Mouse (Mus musculus) liver, postnatal 0 days (tissue): ENCODE data around the gene 4930544D05Rik.

ENCODE experiments used
- CTCF ChIP-seq: sonication (generic); IDR thresholded peaks from 2 replicates; pipeline ENCODE4 v1.5.1; 2016; ENCODE audit warnings: antibody characterized with exemption, low read depth
- EP300 ChIP-seq: IDR thresholded peaks from 2 replicates; pipeline ENCODE4 v1.6.1; 2016; ENCODE audit warnings: antibody characterized with exemption, low read depth, mild to moderate bottlenecking

DNA sequence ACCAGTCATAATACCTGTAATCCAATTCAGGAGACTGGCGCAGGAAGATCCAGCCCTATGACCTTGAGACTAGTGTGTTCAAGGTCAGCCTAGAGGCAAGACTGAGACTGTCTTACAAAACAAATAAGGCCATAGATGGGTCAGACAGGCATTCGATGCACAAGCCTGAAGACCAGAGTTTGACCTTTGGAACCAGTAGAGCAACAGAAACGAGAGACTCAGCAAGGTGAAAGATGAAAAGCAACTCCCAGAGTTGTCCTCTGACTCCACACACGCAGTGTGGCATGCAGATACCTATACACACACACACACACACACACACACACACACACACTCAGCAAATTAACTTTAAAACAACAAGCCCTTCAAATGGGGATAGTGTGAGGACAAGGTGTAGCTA is 11.2 kb downstream of the 4930544D05Rik start:
- no peak for TF ChIP-seq CTCF
- no peak for TF ChIP-seq EP300
